In the genomic region with DNA sequence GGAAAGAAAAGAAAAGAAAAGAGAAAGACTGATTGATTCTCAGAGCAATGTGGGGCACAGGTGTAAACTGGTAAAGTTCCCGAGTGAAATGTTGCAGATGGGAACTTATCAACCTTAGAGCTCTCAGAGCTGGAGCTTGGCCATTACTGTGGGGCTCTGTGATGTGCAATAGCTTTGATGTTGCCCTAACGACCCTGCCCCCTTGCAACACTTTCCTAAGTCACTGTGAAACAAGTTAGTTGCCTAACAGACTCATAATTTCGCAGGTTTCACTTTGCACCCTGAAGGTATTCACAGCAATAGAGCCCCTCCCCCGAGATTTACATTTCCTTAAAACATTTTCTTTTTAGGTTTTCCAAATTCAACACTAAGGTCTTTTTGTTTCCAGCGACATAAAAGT, we compare ENCODE assay signal across 8 mouse cellular contexts. TPM values are rescaled to one million over a fixed set of nuclear protein-coding genes. Genes with fewer than 3 reads are reported as not detected.
DNase-seq lines count a peak whose midpoint lies in the region; ATAC-seq lines count a peak whose summit lies in the region.

A gene (plus strand): TSS at position 387 of the 400 bp plus-strand sequence.

- H3K4me3 ChIP-seq in liver, embryonic 12.5 days: peak within 1 kb of the TSS; percentile 51
- H3K4me3 ChIP-seq in neural tube, embryonic 12.5 days: peak within 1 kb of the TSS; percentile 39

- no peaks in the 10 kb centered on the region for H3K9me3 ChIP-seq in liver, embryonic 12.5 days (replicated peaks)
- H3K9me3 ChIP-seq in neural tube, embryonic 12.5 days: no peaks in the 10 kb centered on the region

- intact Hi-C loops in heart, postnatal 25 days (cut with DNase I): no loop called here

- WGBS in liver, embryonic 12.5 days (ENCODE audit: insufficient replicate concordance): 3% methylated on average over 5 of the region's 5 CpGs
- WGBS in neural tube, embryonic 12.5 days: under 1% methylated on average over 5 of the region's 5 CpGs

- ATAC-seq in erythroid progenitor cell, adult 5-6 weeks (replicated peaks; ENCODE audit: low FRiP score, poor library complexity, severe bottlenecking): no peak
- peak; percentile 62 for ATAC-seq in liver, embryonic 12.5 days
- ATAC-seq in neural tube, embryonic 12.5 days (ENCODE audit: low FRiP score, low read depth): 0 out of 2 replicates have a peak, but pooled peaks have one; percentile 23

- H3K36me3 ChIP-seq in liver, embryonic 12.5 days: no peaks in the 10 kb centered on the region
- no peaks in the 10 kb centered on the region for H3K36me3 ChIP-seq in neural tube, embryonic 12.5 days

- no peaks in the 10 kb centered on the region for H3K4me1 ChIP-seq in liver, embryonic 12.5 days
- H3K4me1 ChIP-seq in neural tube, embryonic 12.5 days: 0 out of 2 replicates have a peak, but pooled peaks cover 10% of the 10 kb centered on the region

- no peaks in the 10 kb centered on the region for H3K27me3 ChIP-seq in liver, embryonic 12.5 days (replicated peaks)
- H3K27me3 ChIP-seq in neural tube, embryonic 12.5 days (replicated peaks): no peaks in the 10 kb centered on the region

- peak within 1 kb of the TSS; percentile 31; the same call in 1 of the 2 replicates for H3K9ac ChIP-seq in liver, embryonic 12.5 days
- 0 out of 2 replicates have a peak within 1 kb of the TSS, but pooled peaks have one; percentile 13 for H3K9ac ChIP-seq in neural tube, embryonic 12.5 days

- H3K4me2 ChIP-seq in liver, embryonic 12.5 days: peak within 1 kb of the TSS; percentile 66
- peak within 1 kb of the TSS; percentile 68 for H3K4me2 ChIP-seq in neural tube, embryonic 12.5 days (replicated peaks)

- no peak for DNase-seq in thymus, postnatal 0 days (ENCODE audit: low spot score)
- no peak for DNase-seq in thymus, adult 18-20 months
- no peak for DNase-seq in heart, postnatal 25 days (ENCODE audit: low spot score)
- no peak for DNase-seq in left cerebral cortex, adult 18-20 months (ENCODE audit: low spot score in 2 of 2)
- DNase-seq in frontal cortex, postnatal 36 days (ENCODE audit: low spot score in 2 of 2): no peak

- peak within 1 kb of the TSS; percentile 41; the same call in 1 of the 2 replicates for H3K27ac ChIP-seq in liver, embryonic 12.5 days
- no peak within 1 kb of the TSS for H3K27ac ChIP-seq in neural tube, embryonic 12.5 days

RNA-seq across cellular contexts. Expression of the gene that starts here (rescaled TPM):
- polyA plus RNA-seq in thymus, postnatal 0 days (2015; fragmentation: Nextera tagmentation; extraction: Ambion mirVana): 29.9 and 30.7 TPM in 2 replicates
- 62.5 and 81.4 TPM in 2 replicates for total RNA-seq in erythroid progenitor cell, adult 5-6 weeks (2015; ENCODE audit: low replicate concordance)
- total RNA-seq in erythroid progenitor cell, adult 5-6 weeks (2017; ENCODE audit: low replicate concordance): 52.4 and 78.9 TPM in 2 replicates
- total RNA-seq in heart, postnatal 25 days (2021): 10 to 100 TPM; 52.8 to 70.4 TPM
- polyA plus RNA-seq in liver, embryonic 12.5 days (2016; fragmentation: Nextera tagmentation; extraction: Ambion mirVana): 52.4 and 56.3 TPM in 2 replicates
- polyA plus RNA-seq in neural tube, embryonic 12.5 days (2016; fragmentation: Nextera tagmentation; extraction: Ambion mirVana): 64.0 and 67.7 TPM in 2 replicates
- 1 to 10 TPM; 6.8 to 9.6 TPM for total RNA-seq in left cerebral cortex, adult 18-20 months (2021)

Comparison
In these comparisons a context has a peak if more than half of its experiments do, and no peak if none do; other contexts are left out.
1. RNA of the gene that starts here (total RNA-seq): 52.4 to 81.4 TPM in erythroid progenitor cell, adult 5-6 weeks and 52.8 to 70.4 TPM in heart, postnatal 25 days; 6.8 to 9.6 TPM in left cerebral cortex, adult 18-20 months; every median in the first group is over 4 times any median in the second.